Mouse (Mus musculus) lung, adult 2 months (tissue): ENCODE measurements at regions not wholly inside any gene's neighbourhood (a gene's known extent, or its start where the extent isn't known, plus 50 kb on each side); places are given as distances from the start of the nearest gene placed in this dataset.

Experiments used
- DNase-seq: peaks from one replicate; pipeline ENCODE4 v3.0.0; 2022
- H3K4me1 ChIP-seq: fragments of 200-500 bp; 2 replicates; pipeline ENCODE4 v1.6.1; 2011; ENCODE audit warnings: low read length; ENCODE audit not compliant: control insufficient read depth, insufficient read depth
- H3K4me3 ChIP-seq: fragments of 200-500 bp; replicated peaks from 2 replicates; pipeline ENCODE3; 2011; ENCODE audit warnings: low read depth, mild to moderate bottlenecking, control low read depth, low read length; ENCODE audit errors: extremely low read depth
- CTCF ChIP-seq: fragments of 200-500 bp; IDR thresholded peaks from 2 replicates; pipeline ENCODE4 v1.5.1; 2011; ENCODE audit warnings: mild to moderate bottlenecking, low read length, control low read depth; ENCODE audit not compliant: insufficient read depth
- POLR2A ChIP-seq: fragments of 200-500 bp; IDR thresholded peaks from 2 replicates; pipeline ENCODE4 v1.6.1; 2011; ENCODE audit warnings: low read depth, mild to moderate bottlenecking, control low read depth, low read length, borderline replicate concordance; ENCODE audit errors: extremely low read depth
- WGBS: fragments of 180-500 bp; shearing (Covaris S2); methylation state at CpG from one replicate; pipeline ENCODE4 v1.1.7; 2018; 5-methylcytosine and 5-hydroxymethylcytosine counted together

DNA sequence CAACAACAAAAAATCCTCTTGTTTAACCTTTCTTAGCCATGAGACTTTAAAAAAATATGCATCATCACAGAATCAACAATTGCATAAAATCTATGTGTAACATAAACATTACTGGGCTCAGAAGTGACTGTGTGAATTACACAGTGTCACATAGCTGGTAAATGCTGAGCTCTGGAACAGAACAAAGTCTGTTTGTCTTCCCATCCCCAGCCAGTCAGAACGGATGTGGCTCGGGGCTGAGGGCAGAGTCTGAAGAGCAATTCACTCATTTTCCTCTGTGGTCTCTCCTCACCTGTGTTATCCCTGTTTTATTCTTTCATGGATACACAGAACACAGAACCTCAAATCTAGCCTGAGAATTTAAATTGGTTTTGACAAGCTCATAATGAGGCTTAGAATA, 261.0 kb upstream of the Sp4 start:
- 46% methylated on average over 2 of the region's 2 CpGs for WGBS
- TF ChIP-seq CTCF (no peak), POLR2A (no peak)
- Histone ChIP-seq H3K4me1 (no peaks in the 10 kb centered on the region), H3K4me3 (no peak overlapping the region)
- no peak for DNase-seq

GRCm38 (mm10) chr12:118549071-118549470, 247.8 kb upstream of the Sp4 start:
- H3K4me3 ChIP-seq, result no peak overlapping the region
- WGBS, result 83% methylated on average over 1 of the region's 1 CpGs
- DNase-seq, result no peak
- no peaks in the 10 kb centered on the region for H3K4me1 ChIP-seq
- no peak for TF ChIP-seq CTCF
- TF ChIP-seq POLR2A, result no peak

DNA sequence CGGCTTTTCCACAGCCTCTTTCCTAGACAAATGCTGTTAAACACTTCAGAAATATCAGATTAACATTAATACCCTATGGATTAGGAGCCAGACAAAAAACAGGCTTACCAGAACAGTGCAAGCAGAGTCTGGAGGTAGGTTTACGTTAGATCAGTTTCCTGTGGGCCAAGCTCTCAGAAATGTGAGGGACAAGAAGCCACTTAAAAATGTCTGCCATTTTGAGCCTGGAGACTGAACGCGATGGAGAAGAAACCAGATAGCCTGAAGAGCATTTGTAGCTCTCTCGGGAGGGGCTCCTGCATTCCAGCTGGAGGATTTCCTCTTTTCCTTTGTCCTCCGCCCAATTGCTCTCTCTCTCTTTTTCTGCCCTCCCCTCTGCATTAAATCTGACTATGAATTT, 239.1 kb upstream of the Sp4 start:
- TF ChIP-seq CTCF (no peak), POLR2A (no peak)
- Histone ChIP-seq H3K4me1 (no peaks in the 10 kb centered on the region), H3K4me3 (no peak overlapping the region)
- no peak for DNase-seq
- WGBS, result 31% methylated on average over 6 of the region's 6 CpGs

GRCm38 (mm10) chr12:118530514-118530913, 229.3 kb upstream of the Sp4 start:
- TF ChIP-seq CTCF (no peak), POLR2A (no peak)

DNA sequence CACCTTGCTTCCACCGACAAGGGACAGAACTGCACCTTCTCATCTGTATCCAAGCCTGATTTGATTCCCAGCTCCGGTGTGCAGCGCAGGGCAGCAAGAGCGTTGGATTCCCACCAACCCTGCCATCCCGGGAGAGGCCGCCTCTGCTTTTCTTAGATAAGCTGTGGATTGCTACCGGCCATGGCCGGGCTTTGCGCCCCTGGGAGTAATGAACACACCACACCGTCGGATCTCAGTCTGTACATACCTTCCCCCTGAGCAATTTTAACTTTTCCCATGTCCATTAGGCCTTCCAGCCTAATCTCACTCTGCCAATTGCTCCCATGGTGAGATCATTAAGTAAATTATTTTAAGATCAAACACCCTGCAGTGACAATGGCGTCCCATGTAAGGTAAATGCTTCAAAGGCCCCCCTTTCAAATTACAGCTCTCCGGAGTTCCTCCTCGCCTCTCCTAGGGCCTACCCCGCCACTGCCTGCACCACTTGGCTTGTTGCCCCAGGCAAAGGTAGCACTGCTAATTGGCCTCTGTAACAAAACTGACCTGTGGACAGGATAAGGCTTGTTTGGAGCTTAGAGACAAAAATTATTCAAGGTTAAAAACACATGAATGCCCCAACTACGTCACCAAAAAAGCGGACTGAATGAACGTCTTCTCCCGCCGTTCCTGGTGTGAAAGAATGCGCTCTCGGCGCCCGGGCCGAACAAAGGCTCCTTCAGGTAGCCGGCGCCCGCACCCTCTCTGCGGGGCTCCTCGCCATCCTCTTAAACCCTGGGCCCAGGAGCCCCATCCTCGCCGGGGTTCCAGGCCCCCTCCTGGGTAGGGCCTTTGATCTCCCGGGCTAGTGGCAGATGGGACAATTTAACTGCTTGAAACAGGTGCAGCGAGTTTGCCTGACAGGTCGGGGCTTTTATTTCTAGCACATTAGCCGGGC, 228.5 kb upstream of the Sp4 start:
- Histone ChIP-seq H3K4me1 (no peaks in the 10 kb centered on the region), H3K4me3 (no peak overlapping the region)
- DNase-seq, result no peak
- 10% methylated on average over 36 of the region's 36 CpGs for WGBS
- TF ChIP-seq CTCF (no peak), POLR2A (no peak)

More at GRCm38 (mm10) chr12:118530514-118530913, 229.3 kb upstream of the Sp4 start:
- no peak overlapping the region for H3K4me3 ChIP-seq
- WGBS, result 9% methylated on average over 10 of the region's 10 CpGs
- no peaks in the 10 kb centered on the region for H3K4me1 ChIP-seq
- DNase-seq, result no peak

- WGBS, result 74% methylated on average over 2 of the region's 2 CpGs
- H3K4me1 ChIP-seq, result no peaks in the 10 kb centered on the region
- no peak for TF ChIP-seq POLR2A
- no peak for TF ChIP-seq CTCF
- H3K4me3 ChIP-seq, result no peak overlapping the region
- DNase-seq, result no peak
Measured at GRCm38 (mm10) chr12:118521770-118522169, 220.5 kb upstream of the Sp4 start.

GRCm38 (mm10) chr12:118521329-118521728, 220.1 kb upstream of the Sp4 start:
- no peak overlapping the region for H3K4me3 ChIP-seq
- TF ChIP-seq CTCF (no peak), POLR2A (no peak)
- DNase-seq, result no peak
- H3K4me1 ChIP-seq, result no peaks in the 10 kb centered on the region
- WGBS, result 92% methylated on average over 1 of the region's 1 CpGs

DNA sequence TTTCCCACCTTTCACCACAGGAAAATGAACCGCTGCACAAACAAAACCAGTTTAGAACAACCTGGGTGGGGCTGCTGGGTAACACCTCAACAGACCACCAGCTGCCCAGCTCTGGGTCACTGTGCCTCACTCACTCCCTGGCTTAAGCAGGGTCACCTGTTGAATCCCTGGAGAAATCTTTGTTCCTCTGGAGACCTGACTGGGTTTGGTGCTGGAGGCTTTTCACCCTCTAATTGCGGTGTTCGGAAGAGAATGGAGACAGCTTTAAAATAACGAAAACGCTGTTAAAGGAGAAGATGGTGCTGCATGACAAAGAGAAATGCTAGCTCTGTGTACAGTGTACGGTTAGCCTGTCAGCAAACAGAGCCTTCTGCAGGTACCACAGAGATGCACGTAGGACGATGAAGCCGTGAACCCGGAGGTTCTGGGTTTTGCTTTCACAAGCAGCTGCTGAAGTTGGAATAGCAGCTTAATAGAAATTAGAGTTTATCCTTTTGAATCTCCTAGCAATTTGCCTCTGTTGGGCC, 218.6 kb upstream of the Sp4 start:
- no peak overlapping the region for H3K4me3 ChIP-seq
- no peak for DNase-seq
- no peaks in the 10 kb centered on the region for H3K4me1 ChIP-seq
- TF ChIP-seq POLR2A, result no peak
- TF ChIP-seq CTCF, result no peak
- 58% methylated on average over 10 of the region's 10 CpGs for WGBS

- H3K4me3 ChIP-seq, result no peak overlapping the region
- no peak for DNase-seq
- WGBS, result 55% methylated on average over 4 of the region's 4 CpGs
- no peaks in the 10 kb centered on the region for H3K4me1 ChIP-seq
- TF ChIP-seq CTCF, result no peak
- TF ChIP-seq POLR2A, result no peak
Measured at GRCm38 (mm10) chr12:118510989-118511388, 209.7 kb upstream of the Sp4 start.
